Comparison of ENCODE assay signal across 37 mouse cellular contexts in the genomic region with DNA sequence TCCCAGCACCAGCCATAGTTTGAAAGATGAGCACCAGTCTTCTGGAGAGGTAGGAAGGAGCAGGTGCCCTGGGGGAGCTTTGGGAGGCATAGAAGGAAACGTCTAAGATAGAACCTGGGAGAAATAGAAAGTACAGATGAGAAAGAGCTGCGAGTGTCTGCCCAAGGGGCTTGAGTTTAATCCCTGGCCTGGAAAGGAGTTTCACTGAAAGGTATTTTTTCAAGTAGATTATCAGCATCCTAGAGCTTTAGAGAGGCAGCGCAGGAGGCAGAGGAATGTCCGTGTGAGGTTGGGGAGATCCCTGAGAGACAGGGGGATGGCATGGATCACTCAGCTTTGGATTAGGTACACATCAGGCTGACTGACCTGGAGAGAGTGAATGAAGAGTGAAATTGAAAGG. TPM values are rescaled to one million over a fixed set of nuclear protein-coding genes. Genes with fewer than 3 reads are reported as not detected.
"Had no signal": no experiment of that assay in that cellular context is flagged by ENCODE, and none has a peak within 500 bp of the region (broad histone marks: within the 10 kb centered on the region; RNA-seq: fewer than 3 reads in every experiment).

No protein-coding gene starts in this region.

- H3K4me1 ChIP-seq: limb, embryonic 10.5 days; limb, embryonic 12.5 days; limb, embryonic 13.5 days; limb, embryonic 15.5 days; liver, embryonic 12.5 days; liver, embryonic 13.5 days; liver, embryonic 15.5 days; lung, embryonic 15.5 days; megakaryocyte, embryonic 14.5 days; midbrain, embryonic 10.5 days; midbrain, embryonic 12.5 days; midbrain, embryonic 13.5 days; midbrain, embryonic 15.5 days; neural tube, embryonic 12.5 days had no signal

- DNase-seq: left cerebral cortex, postnatal 4 days; liver; liver, embryonic 13.5 days; liver, postnatal 0 days; lung, adult 18-20 months; lung, adult 2 months; lung, embryonic 14.5 days; lung, postnatal 10 days; lung, postnatal 14 days; lung, postnatal 36 days; lung, postnatal 4 days; midbrain, embryonic 14.5 days had no signal

- H3K9me3 ChIP-seq: limb, embryonic 10.5 days; limb, embryonic 13.5 days; limb, embryonic 15.5 days; liver, embryonic 12.5 days; liver, embryonic 13.5 days; liver, embryonic 15.5 days; lung, embryonic 15.5 days; megakaryocyte, embryonic 14.5 days; midbrain, embryonic 10.5 days; midbrain, embryonic 12.5 days; midbrain, embryonic 13.5 days; midbrain, embryonic 15.5 days; neural tube, embryonic 12.5 days had no signal

- H3K27ac ChIP-seq: limb, embryonic 10.5 days; limb, embryonic 12.5 days; limb, embryonic 13.5 days; limb, embryonic 15.5 days; liver, embryonic 12.5 days; liver, embryonic 13.5 days; liver, embryonic 14.5 days; liver, embryonic 15.5 days; lung, embryonic 15.5 days; macrophage; midbrain, embryonic 10.5 days; midbrain, embryonic 12.5 days; midbrain, embryonic 13.5 days; midbrain, embryonic 15.5 days; neural tube, embryonic 12.5 days had no signal

- H3K4me3 ChIP-seq: limb, embryonic 10.5 days; limb, embryonic 12.5 days; limb, embryonic 13.5 days; limb, embryonic 15.5 days; liver, embryonic 12.5 days; liver, embryonic 13.5 days; liver, embryonic 15.5 days; lung, embryonic 15.5 days; megakaryocyte, embryonic 14.5 days; midbrain, embryonic 10.5 days; midbrain, embryonic 12.5 days; midbrain, embryonic 13.5 days; midbrain, embryonic 15.5 days; myocyte; neural tube, embryonic 12.5 days had no signal

- H3K27me3 ChIP-seq: limb, embryonic 13.5 days; limb, embryonic 15.5 days; liver, embryonic 13.5 days; lung, embryonic 15.5 days; midbrain, embryonic 15.5 days; neural tube, embryonic 12.5 days had no signal

- H3K36me3 ChIP-seq: limb, embryonic 10.5 days; limb, embryonic 12.5 days; limb, embryonic 13.5 days; limb, embryonic 15.5 days; liver, embryonic 12.5 days; liver, embryonic 13.5 days; liver, embryonic 15.5 days; lung, embryonic 15.5 days; midbrain, embryonic 10.5 days; midbrain, embryonic 12.5 days; midbrain, embryonic 13.5 days; midbrain, embryonic 15.5 days; neural tube, embryonic 12.5 days had no signal

RNA-seq across cellular contexts. Expression of a gene that starts 27.7 kb away (rescaled TPM):
- total RNA-seq: liver, adult 2 months; megakaryocyte progenitor cell, adult 5-6 weeks; megakaryocyte, adult 5-6 weeks; megakaryocyte-erythroid progenitor cell, adult 5-6 weeks; monocyte, adult 5-6 weeks had no signal
- polyA plus RNA-seq: limb, embryonic 10.5 days; limb, embryonic 11.5 days; liver, adult 2 months; liver, embryonic 13.5 days; liver, embryonic 16.5 days; liver, postnatal 0 days; lung, adult 2 months; lung, embryonic 14.5 days; lung, embryonic 16.5 days; lung, postnatal 0 days; macrophage; myocyte had no signal
